8 mouse cellular contexts compared by ENCODE assay signal in the genomic region with DNA sequence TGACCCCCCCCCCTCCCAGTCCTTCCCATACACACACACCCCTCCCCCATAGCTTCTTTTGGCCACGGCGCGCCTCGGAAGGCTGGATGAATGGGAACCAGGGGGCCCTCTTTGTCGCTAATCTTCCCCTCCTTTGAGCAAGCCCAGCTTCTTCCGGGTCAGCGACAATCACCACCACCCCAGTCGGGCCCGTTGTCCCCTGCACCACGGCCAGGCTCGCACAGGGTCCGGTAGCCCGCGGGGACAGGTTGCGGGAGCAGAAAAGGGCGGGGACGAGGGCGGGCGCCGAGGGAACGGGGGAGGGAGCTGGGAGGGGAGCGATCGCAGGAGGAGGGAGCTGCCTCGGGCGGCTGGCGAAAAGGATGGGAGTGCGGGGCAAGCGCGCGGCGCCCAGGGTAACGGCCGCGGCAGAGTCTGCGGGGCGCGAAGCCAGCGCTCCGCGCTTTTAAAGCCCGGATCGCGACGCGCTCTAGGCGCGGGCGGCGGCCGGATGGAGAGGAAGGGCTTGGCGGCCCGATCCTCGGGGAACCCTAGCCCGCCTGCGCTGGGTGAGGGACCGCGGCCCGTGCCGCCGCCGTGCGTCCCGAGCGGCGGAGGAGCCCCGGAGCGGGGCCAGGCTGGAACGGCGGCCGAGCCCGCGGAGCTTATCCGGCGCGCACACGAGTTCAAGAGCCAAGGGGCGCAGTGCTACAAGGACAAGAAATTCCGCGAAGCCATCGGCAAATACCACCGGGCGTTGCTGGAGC. TPM values are rescaled to one million over a fixed set of nuclear protein-coding genes. Genes with fewer than 3 reads are reported as not detected.
DNase-seq lines count a peak whose midpoint lies in the region; ATAC-seq lines count a peak whose summit lies in the region.

A gene (plus strand): TSS at position 335 of the 746 bp plus-strand sequence.

- no peak within 1 kb of the TSS for H3K27ac ChIP-seq in intestine, embryonic 16.5 days (ENCODE audit: low read length)
- no peak within 1 kb of the TSS for H3K27ac ChIP-seq in limb, embryonic 13.5 days
- peak within 1 kb of the TSS; percentile 96 for H3K27ac ChIP-seq in midbrain, embryonic 16.5 days (ENCODE audit: low read length)

- H3K4me2 ChIP-seq in intestine, embryonic 16.5 days (ENCODE audit: low read depth, low read length): peak within 1 kb of the TSS; percentile 95
- H3K4me2 ChIP-seq in limb, embryonic 13.5 days (replicated peaks): peak within 1 kb of the TSS; percentile 97
- peak within 1 kb of the TSS; percentile 72 for H3K4me2 ChIP-seq in midbrain, embryonic 16.5 days (ENCODE audit: low read length)

- H3K9me3 ChIP-seq in intestine, embryonic 16.5 days (ENCODE audit: control insufficient read depth, low read length): no peaks in the 10 kb centered on the region
- no peaks in the 10 kb centered on the region; the same call in 1 of the 2 replicates for H3K9me3 ChIP-seq in limb, embryonic 13.5 days
- no peaks in the 10 kb centered on the region for H3K9me3 ChIP-seq in midbrain, embryonic 16.5 days (replicated peaks; ENCODE audit: control insufficient read depth, low read length, poor library complexity, severe bottlenecking)

- peak; percentile 26 to 31 for DNase-seq in heart, adult 18-20 months
- DNase-seq in heart, adult 8-10 months (ENCODE audit: low spot score): no peak
- DNase-seq in cerebellum, postnatal 14 days: peak; percentile 82 to 83
- peak; percentile 20 to 42 for DNase-seq in frontal cortex, postnatal 14 days (ENCODE audit: low spot score in 2 of 2)
- DNase-seq in yolk sac, embryonic 10.5 days (ENCODE audit: low spot score): peak; percentile 33

- under 1% methylated on average over 75 of the region's 82 CpGs for WGBS in intestine, embryonic 16.5 days
- 0% methylated on average over 72 of the region's 82 CpGs for WGBS in limb, embryonic 13.5 days
- WGBS in midbrain, embryonic 16.5 days: under 1% methylated on average over 67 of the region's 82 CpGs

- peaks cover 27% of the 10 kb centered on the region for H3K27me3 ChIP-seq in intestine, embryonic 16.5 days (replicated peaks; ENCODE audit: control insufficient read depth, insufficient read depth, low read length)
- peaks cover 83% of the 10 kb centered on the region for H3K27me3 ChIP-seq in limb, embryonic 13.5 days
- no peaks in the 10 kb centered on the region; the same call in 1 of the 2 replicates for H3K27me3 ChIP-seq in midbrain, embryonic 16.5 days (ENCODE audit: control insufficient read depth, insufficient read depth, low read depth, low read length)

- peak within 1 kb of the TSS; percentile 38 for H3K9ac ChIP-seq in intestine, embryonic 16.5 days (ENCODE audit: low read depth, low read length)
- peak within 1 kb of the TSS; percentile 63 for H3K9ac ChIP-seq in limb, embryonic 13.5 days
- H3K9ac ChIP-seq in midbrain, embryonic 16.5 days (ENCODE audit: low read depth, low read length): peak within 1 kb of the TSS; percentile 80

- no peaks in the 10 kb centered on the region for H3K36me3 ChIP-seq in intestine, embryonic 16.5 days (ENCODE audit: control insufficient read depth, insufficient read depth, low read length)
- no peaks in the 10 kb centered on the region for H3K36me3 ChIP-seq in limb, embryonic 13.5 days
- H3K36me3 ChIP-seq in midbrain, embryonic 16.5 days (ENCODE audit: control insufficient read depth, insufficient read depth, low read length): no peaks in the 10 kb centered on the region

- ATAC-seq in intestine, embryonic 16.5 days: peak; percentile 78
- ATAC-seq in limb, embryonic 13.5 days (ENCODE audit: low FRiP score, low read depth): peak; percentile 54
- peak; percentile 81 for ATAC-seq in midbrain, embryonic 16.5 days

- peaks cover 6% of the 10 kb centered on the region; the same call in 1 of the 2 replicates for H3K4me1 ChIP-seq in intestine, embryonic 16.5 days (ENCODE audit: control insufficient read depth, insufficient read depth, low read length)
- H3K4me1 ChIP-seq in limb, embryonic 13.5 days: peaks cover 12% of the 10 kb centered on the region
- H3K4me1 ChIP-seq in midbrain, embryonic 16.5 days (ENCODE audit: control insufficient read depth, insufficient read depth, low read length): peaks cover 9% of the 10 kb centered on the region

- peak within 1 kb of the TSS; percentile 62 for H3K4me3 ChIP-seq in intestine, embryonic 16.5 days (ENCODE audit: low read length)
- H3K4me3 ChIP-seq in limb, embryonic 13.5 days: peak within 1 kb of the TSS; percentile 57
- peak within 1 kb of the TSS; percentile 82 for H3K4me3 ChIP-seq in midbrain, embryonic 16.5 days (ENCODE audit: low read depth, low read length)

RNA-seq across cellular contexts. Expression of the gene that starts here (rescaled TPM):
- 1 to 10 TPM; 2.3 to 2.5 TPM for total RNA-seq in heart, adult 18-20 months (2021)
- total RNA-seq in heart, adult 8-10 months (2022): 1 to 10 TPM; 1.2 to 2.2 (median 1.8) TPM
- polyA plus RNA-seq in intestine, embryonic 16.5 days (2015; fragmentation: Nextera tagmentation; extraction: Ambion mirVana): 1.5 TPM in 2 replicates
- polyA plus RNA-seq in limb, embryonic 13.5 days (2015; fragmentation: Nextera tagmentation; extraction: Ambion mirVana): 0.66 and 0.85 TPM in 2 replicates
- 15.3 and 17.2 TPM in 2 replicates for polyA plus RNA-seq in midbrain, embryonic 16.5 days (2015; fragmentation: Nextera tagmentation; extraction: Ambion mirVana)

Comparison
In these comparisons a context has a peak if more than half of its experiments do, and no peak if none do; other contexts are left out.
1. Peak in ATAC-seq, H3K4me3 ChIP-seq, H3K9ac ChIP-seq and H3K4me2 ChIP-seq in limb, embryonic 13.5 days; RNA of the gene not detected or under 1 TPM.